25 mouse cellular contexts compared by ENCODE assay signal in genomic region chr2:174017042-174017441, GRCm38 (mm10). TPM values are rescaled to one million over a fixed set of nuclear protein-coding genes. Genes with fewer than 3 reads are reported as not detected.
DNase-seq lines count a peak whose midpoint lies in the region; ATAC-seq and TF ChIP-seq lines count a peak whose summit lies in the region.
"Had no signal": no experiment of that assay in that cellular context is flagged by ENCODE, and none has a peak within 500 bp of the region (broad histone marks: within the 10 kb centered on the region; RNA-seq: fewer than 3 reads in every experiment).

No protein-coding gene starts in this region.

- 56% methylated on average over 6 of the region's 6 CpGs for WGBS in forebrain, postnatal 0 days
- 78% methylated on average over 6 of the region's 6 CpGs for WGBS in forebrain, embryonic 10.5 days
- 65% methylated on average over 6 of the region's 6 CpGs for WGBS in midbrain, embryonic 10.5 days
- WGBS in midbrain, embryonic 13.5 days = 58% methylated on average over 6 of the region's 6 CpGs
- WGBS in midbrain, embryonic 11.5 days = 63% methylated on average over 6 of the region's 6 CpGs
- 41% methylated on average over 6 of the region's 6 CpGs for WGBS in midbrain, postnatal 0 days

- H3K27me3 ChIP-seq in forebrain, postnatal 0 days (ENCODE audit: insufficient read depth, low read length) = no peaks in the 10 kb centered on the region
- no peaks in the 10 kb centered on the region for H3K27me3 ChIP-seq in forebrain, embryonic 10.5 days (ENCODE audit: poor library complexity, severe bottlenecking)
- no peaks in the 10 kb centered on the region for H3K27me3 ChIP-seq in midbrain, embryonic 10.5 days (ENCODE audit: low read depth, poor library complexity, severe bottlenecking)
- H3K27me3 ChIP-seq in midbrain, embryonic 13.5 days = no peaks in the 10 kb centered on the region
- no peaks in the 10 kb centered on the region for H3K27me3 ChIP-seq in midbrain, embryonic 11.5 days (ENCODE audit: control insufficient read depth, insufficient read depth, low read length)
- no peaks in the 10 kb centered on the region for H3K27me3 ChIP-seq in midbrain, postnatal 0 days (ENCODE audit: insufficient read depth, low read length)
- H3K27me3 ChIP-seq: hindbrain, embryonic 12.5 days; limb, embryonic 15.5 days; Patski had no signal

- no peaks in the 10 kb centered on the region for H3K9me3 ChIP-seq in forebrain, postnatal 0 days (ENCODE audit: low read length)
- H3K9me3 ChIP-seq in forebrain, embryonic 10.5 days = no peaks in the 10 kb centered on the region
- H3K9me3 ChIP-seq in midbrain, embryonic 10.5 days (replicated peaks) = no peaks in the 10 kb centered on the region
- H3K9me3 ChIP-seq in midbrain, embryonic 13.5 days = no peaks in the 10 kb centered on the region
- H3K9me3 ChIP-seq in midbrain, embryonic 11.5 days (ENCODE audit: control insufficient read depth, low read length) = no peaks in the 10 kb centered on the region
- H3K9me3 ChIP-seq in midbrain, postnatal 0 days (ENCODE audit: low read length) = no peaks in the 10 kb centered on the region
- H3K9me3 ChIP-seq: hindbrain, embryonic 12.5 days; limb, embryonic 15.5 days had no signal

- no peak overlapping the region for H3K4me3 ChIP-seq in forebrain, postnatal 0 days (ENCODE audit: low read depth, low read length)
- H3K4me3 ChIP-seq in forebrain, embryonic 10.5 days = no peak overlapping the region
- H3K4me3 ChIP-seq in midbrain, embryonic 10.5 days = no peak overlapping the region
- no peak overlapping the region for H3K4me3 ChIP-seq in midbrain, embryonic 13.5 days (replicated peaks)
- no peak overlapping the region for H3K4me3 ChIP-seq in midbrain, embryonic 11.5 days (ENCODE audit: low read depth, low read length)
- no peak overlapping the region for H3K4me3 ChIP-seq in midbrain, postnatal 0 days (ENCODE audit: low read depth, low read length)
- H3K4me3 ChIP-seq: gastrocnemius, adult 2 months; hindbrain, embryonic 12.5 days; left cerebral cortex, adult 2 months; limb, embryonic 15.5 days; myocyte had no signal

- H3K27ac ChIP-seq in forebrain, postnatal 0 days (ENCODE audit: low read depth, low read length) = no peak overlapping the region
- no peak overlapping the region for H3K27ac ChIP-seq in forebrain, embryonic 10.5 days
- H3K27ac ChIP-seq in midbrain, embryonic 10.5 days (replicated peaks) = no peak overlapping the region
- no peak overlapping the region for H3K27ac ChIP-seq in midbrain, embryonic 13.5 days
- no peak overlapping the region for H3K27ac ChIP-seq in midbrain, embryonic 11.5 days (ENCODE audit: low read depth, low read length)
- H3K27ac ChIP-seq in midbrain, postnatal 0 days (ENCODE audit: low read depth, low read length) = no peak overlapping the region
- H3K27ac ChIP-seq: gastrocnemius, adult 2 months; hindbrain, embryonic 12.5 days; left cerebral cortex, adult 2 months; limb, embryonic 15.5 days had no signal

- H3K4me1 ChIP-seq in forebrain, postnatal 0 days (ENCODE audit: insufficient read depth) = no peaks in the 10 kb centered on the region
- peaks cover 13% of the 10 kb centered on the region; the same call in 1 of the 2 replicates for H3K4me1 ChIP-seq in forebrain, embryonic 10.5 days
- peaks cover 8% of the 10 kb centered on the region for H3K4me1 ChIP-seq in midbrain, embryonic 10.5 days
- H3K4me1 ChIP-seq in midbrain, embryonic 13.5 days (replicated peaks) = 0 out of 2 replicates have a peak, but pooled peaks cover 2% of the 10 kb centered on the region
- no peaks in the 10 kb centered on the region for H3K4me1 ChIP-seq in midbrain, embryonic 11.5 days (ENCODE audit: control insufficient read depth, insufficient read depth, low read length)
- no peaks in the 10 kb centered on the region; the same call in 1 of the 2 replicates for H3K4me1 ChIP-seq in midbrain, postnatal 0 days (ENCODE audit: insufficient read depth, low read length)

- no peak overlapping the region for H3K4me2 ChIP-seq in forebrain, postnatal 0 days (ENCODE audit: low read depth)
- H3K4me2 ChIP-seq in midbrain, embryonic 13.5 days (replicated peaks) = no peak overlapping the region
- no peak overlapping the region for H3K4me2 ChIP-seq in midbrain, embryonic 11.5 days
- H3K4me2 ChIP-seq in midbrain, postnatal 0 days (ENCODE audit: low read depth, low read length, poor library complexity, severe bottlenecking) = no peak overlapping the region
- H3K4me2 ChIP-seq: heart, embryonic 11.5 days; hindbrain, embryonic 12.5 days; limb, embryonic 15.5 days had no signal

- no peak for DNase-seq in forebrain, postnatal 0 days
- DNase-seq in forebrain, embryonic 10.5 days (ENCODE audit: extremely low spot score, low spot score) = no peak
- DNase-seq in midbrain, embryonic 10.5 days (ENCODE audit: low spot score) = peak; percentile 10
- DNase-seq in midbrain, embryonic 11.5 days (ENCODE audit: low spot score, missing footprints) = peak; percentile 73
- DNase-seq in midbrain, postnatal 0 days (ENCODE audit: low spot score) = peak; percentile 41
- no peak for DNase-seq in frontal cortex, postnatal 25 days (ENCODE audit: low spot score in 2 of 2)
- DNase-seq: adrenal gland, adult 2 months; B cell, adult 2 months; cerebellum, adult 8-10 months; gastrocnemius, adult 2 months; kidney, adult 18-20 months; kidney, postnatal 4 days; layer of hippocampus, adult 9-11 months; lung, postnatal 4 days; right cerebral cortex, postnatal 25 days; thymus, adult 18-20 months; thymus, postnatal 36 days had no signal

- peak; percentile 70; the same call in 1 of the 2 replicates for ATAC-seq in forebrain, postnatal 0 days
- ATAC-seq in midbrain, embryonic 13.5 days = no peak
- ATAC-seq in midbrain, embryonic 11.5 days (ENCODE audit: low FRiP score) = no peak
- ATAC-seq in midbrain, postnatal 0 days (ENCODE audit: low FRiP score) = no peak; the same call in 1 of the 2 replicates
- ATAC-seq: Patski had no signal

- TF ChIP-seq CTCF in forebrain, postnatal 0 days (IDR thresholded peaks at IDR 0.05; ENCODE audit: low read depth) = no peak
- no peak for TF ChIP-seq CTCF in midbrain, postnatal 0 days (IDR thresholded peaks at IDR 0.05)

- H3K36me3 ChIP-seq in forebrain, postnatal 0 days (ENCODE audit: insufficient read depth) = no peaks in the 10 kb centered on the region
- no peaks in the 10 kb centered on the region for H3K36me3 ChIP-seq in forebrain, embryonic 10.5 days (replicated peaks)
- H3K36me3 ChIP-seq in midbrain, embryonic 10.5 days = no peaks in the 10 kb centered on the region
- H3K36me3 ChIP-seq in midbrain, embryonic 13.5 days = no peaks in the 10 kb centered on the region
- no peaks in the 10 kb centered on the region for H3K36me3 ChIP-seq in midbrain, embryonic 11.5 days (ENCODE audit: control insufficient read depth, insufficient read depth, low read length)
- H3K36me3 ChIP-seq in midbrain, postnatal 0 days (ENCODE audit: insufficient read depth, low read length) = no peaks in the 10 kb centered on the region
- H3K36me3 ChIP-seq: G1E; hindbrain, embryonic 12.5 days; limb, embryonic 15.5 days had no signal

- no peak overlapping the region for H3K9ac ChIP-seq in forebrain, postnatal 0 days
- no peak overlapping the region for H3K9ac ChIP-seq in midbrain, embryonic 13.5 days (replicated peaks)
- H3K9ac ChIP-seq in midbrain, embryonic 11.5 days (ENCODE audit: low read length) = no peak overlapping the region
- no peak overlapping the region for H3K9ac ChIP-seq in midbrain, postnatal 0 days (replicated peaks; ENCODE audit: low read length, poor library complexity, severe bottlenecking)
- H3K9ac ChIP-seq: hindbrain, embryonic 12.5 days; limb, embryonic 15.5 days had no signal

RNA-seq across cellular contexts. Expression of gene Stx16, which starts 59.1 kb away (rescaled TPM):
- total RNA-seq in forebrain, postnatal 0 days (2014; rRNA removed) = 34.5 and 37.4 TPM in 2 replicates
- 6.1 and 11.0 TPM in 2 replicates for polyA plus RNA-seq in forebrain, postnatal 0 days (2015; fragmentation: Nextera tagmentation; extraction: Ambion mirVana)
- 9.7 and 9.8 TPM in 2 replicates for polyA plus RNA-seq in forebrain, embryonic 10.5 days (2016; fragmentation: Nextera tagmentation; extraction: Ambion mirVana)
- polyA plus RNA-seq in midbrain, embryonic 10.5 days (2016; fragmentation: Nextera tagmentation; extraction: Ambion mirVana) = 7.8 and 12.2 TPM in 2 replicates
- polyA plus RNA-seq in midbrain, embryonic 13.5 days (2015; fragmentation: Nextera tagmentation; extraction: Ambion mirVana) = 13.4 and 15.0 TPM in 2 replicates
- polyA plus RNA-seq in midbrain, embryonic 11.5 days (2014; fragmentation: Nextera tagmentation; extraction: Ambion mirVana) = 8.1 and 9.3 TPM in 2 replicates
- 35.4 and 38.8 TPM in 2 replicates for total RNA-seq in midbrain, postnatal 0 days (2014; rRNA removed)
- polyA plus RNA-seq in midbrain, postnatal 0 days (2015; fragmentation: Nextera tagmentation; extraction: Ambion mirVana) = 9.7 and 10.5 TPM in 2 replicates

Comparison
In these comparisons a context has a peak if more than half of its experiments do, and no peak if none do; other contexts are left out.
1. DNase-seq: peak in midbrain, embryonic 10.5 days (single experiment), midbrain, embryonic 11.5 days (single experiment) and midbrain, postnatal 0 days (single experiment); none in forebrain, postnatal 0 days (single experiment), forebrain, embryonic 10.5 days (single experiment) and frontal cortex, postnatal 25 days (0 of 2).